Mouse (Mus musculus) layer of hippocampus, adult 2 months (tissue): Measurements from ENCODE around the gene Vkorc1l1. TPM values are rescaled to one million over a fixed set of nuclear protein-coding genes. Genes with fewer than 3 reads are reported as not detected.
A peak's percentile ranks its signal among the peaks of the same experiment; 100 is the strongest.

ENCODE experiments used
- DNase-seq, 2 experiments: peaks; one replicate each; pipeline ENCODE4 v3.0.0; 2022; ENCODE audit warnings: low spot score in 2 of 2
- H3K27ac ChIP-seq: fragments of 200-600 bp; 2 replicates; pipeline ENCODE4 v1.8.1; 2022
- H3K4me3 ChIP-seq: fragments of 200-600 bp; 2 replicates; pipeline ENCODE4 v1.8.1; 2022; ENCODE audit warnings: mild to moderate bottlenecking
- CTCF ChIP-seq: fragments of 200-600 bp; conservative IDR thresholded peaks from 2 replicates; pipeline ENCODE4 v1.8.1; 2022; ENCODE audit warnings: antibody characterized with exemption, mild to moderate bottlenecking, moderate library complexity
- total RNA-seq, 2 experiments: library from RNA; stranded (reverse); gene quantifications; 2 replicates each; pipeline ENCODE4 v1.2.3; 2021

Gene Vkorc1l1
- total RNA-seq, 2 experiments from 2014 or later, result 42.2 to 44.0 TPM

DNA sequence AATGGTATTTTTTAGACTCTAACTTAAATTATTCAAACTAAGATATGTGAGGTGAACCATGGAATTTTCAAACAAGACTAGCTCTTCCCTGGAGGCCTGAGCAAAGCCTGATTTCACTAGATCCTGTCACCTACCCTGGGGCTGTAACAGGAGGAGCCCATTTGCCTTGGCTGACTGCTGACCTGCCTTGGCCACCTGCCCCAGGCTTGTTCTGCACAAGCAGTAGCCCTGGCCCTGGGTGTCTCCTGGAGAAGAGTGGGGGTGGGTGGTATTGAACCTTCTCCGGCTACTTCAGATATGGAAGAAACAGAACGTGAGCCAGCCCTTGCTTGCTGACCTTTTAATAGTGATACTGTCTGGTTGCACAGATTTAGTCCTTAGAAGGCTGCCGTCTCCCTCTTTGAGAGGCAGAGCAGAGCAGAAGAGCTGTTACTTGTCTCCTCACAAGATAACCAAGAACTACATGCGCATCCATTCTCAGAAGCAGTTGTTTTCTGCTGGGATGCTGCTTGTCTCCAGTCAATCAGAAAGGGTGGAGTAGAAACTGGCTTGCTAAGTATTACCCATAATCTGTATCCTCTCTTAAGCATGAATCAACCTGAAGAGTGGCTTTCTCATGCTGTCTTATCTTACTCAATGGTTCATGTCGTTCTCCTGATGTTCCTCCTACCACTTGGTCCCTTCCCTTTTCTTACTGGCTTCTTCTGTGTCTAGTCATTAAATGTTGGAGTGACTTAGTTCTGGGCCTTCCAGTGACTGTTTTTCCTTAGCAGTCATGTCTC lies 12.9 kb downstream of the Vkorc1l1 start:
- TF ChIP-seq CTCF, result no peak
- H3K4me3 ChIP-seq, result no peak overlapping the region
- no peak for DNase-seq
- no peak overlapping the region for H3K27ac ChIP-seq

DNA sequence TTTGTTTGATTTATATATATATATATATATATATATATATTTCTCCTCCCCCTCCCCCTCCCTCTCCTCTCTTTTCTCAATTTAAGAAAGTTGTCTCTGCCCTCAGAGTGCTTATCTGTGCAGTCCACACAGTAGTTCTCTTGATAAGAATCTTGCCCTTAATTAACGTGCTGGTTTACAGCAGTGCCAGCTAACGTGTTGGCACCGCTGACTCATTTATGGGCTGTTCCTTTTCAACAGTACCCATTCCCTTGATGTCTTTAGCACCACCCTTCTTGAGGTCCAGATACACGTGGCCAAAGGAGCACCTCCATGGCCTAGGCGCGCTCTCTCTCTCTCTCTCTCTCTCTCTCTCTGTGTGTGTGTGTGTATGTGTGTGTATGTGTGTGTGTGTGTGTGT lies 14.0 kb downstream of the Vkorc1l1 start:
- H3K4me3 ChIP-seq, result no peak overlapping the region
- no peak for TF ChIP-seq CTCF
- H3K27ac ChIP-seq, result no peak overlapping the region
- DNase-seq, result no peak

DNA sequence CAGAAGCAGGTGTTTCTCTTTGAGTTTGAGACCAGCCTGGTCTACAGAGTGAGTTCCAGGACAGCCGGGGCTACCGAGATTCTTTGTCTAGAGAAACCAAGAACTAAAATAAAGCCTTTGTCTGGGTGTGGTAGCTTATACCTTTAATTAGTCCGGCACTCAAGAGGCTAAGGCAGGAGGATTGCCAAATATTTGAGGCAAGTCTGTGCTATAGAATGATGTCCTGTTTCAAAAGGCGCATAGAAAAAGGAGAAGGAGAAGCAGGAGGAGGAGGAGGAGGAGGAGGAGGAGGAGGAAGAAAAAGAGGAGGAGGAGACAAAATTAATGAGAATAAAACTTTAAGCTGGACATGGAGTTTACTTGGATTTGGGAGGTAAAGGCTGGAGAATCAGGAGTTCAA lies 21.5 kb downstream of the Vkorc1l1 start:
- TF ChIP-seq CTCF, result no peak
- no peak overlapping the region for H3K4me3 ChIP-seq
- no peak overlapping the region for H3K27ac ChIP-seq
- no peak for DNase-seq

DNA sequence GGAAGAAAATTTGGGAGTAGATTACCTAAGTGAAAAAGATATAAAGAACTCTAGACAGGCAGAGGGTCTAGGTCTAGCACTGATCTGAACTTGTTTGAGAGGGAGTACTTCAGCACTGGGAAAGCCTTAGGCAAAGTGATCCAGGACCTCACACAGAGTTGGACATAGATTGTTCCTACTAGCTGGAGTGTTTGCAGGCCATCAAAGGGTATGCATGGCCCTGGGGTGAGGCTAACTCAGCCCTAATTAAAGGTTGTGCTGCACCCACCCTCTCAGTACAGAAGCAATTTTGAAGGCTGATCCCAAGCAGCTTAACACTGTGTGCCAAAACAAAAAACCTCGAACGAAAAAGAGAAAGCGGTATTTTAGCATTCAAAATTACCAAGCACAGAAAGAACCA lies 24.7 kb downstream of the Vkorc1l1 start:
- TF ChIP-seq CTCF, result no peak
- no peak overlapping the region for H3K4me3 ChIP-seq
- DNase-seq, result no peak
- no peak overlapping the region for H3K27ac ChIP-seq

DNA sequence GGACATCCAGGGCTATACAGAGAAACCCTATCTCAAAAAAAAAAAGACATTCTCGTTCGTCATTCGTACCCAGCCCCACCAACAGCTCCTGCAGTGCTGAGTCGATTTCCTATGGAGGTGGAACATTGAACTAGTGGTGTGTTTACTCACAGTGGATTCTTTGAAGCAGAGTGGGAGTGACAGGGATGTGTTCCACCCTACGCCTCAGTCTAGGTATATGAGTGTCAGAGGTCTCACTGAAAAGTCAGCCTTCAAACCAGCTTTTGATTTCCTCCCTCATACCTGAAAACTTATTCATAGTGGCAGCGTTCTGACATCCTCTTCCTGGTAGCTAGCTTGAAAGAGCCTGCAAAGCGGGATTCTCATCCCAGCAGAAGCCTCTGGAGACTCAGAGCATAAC lies 26.6 kb downstream of the Vkorc1l1 start:
- no peak for DNase-seq
- H3K4me3 ChIP-seq, result no peak overlapping the region
- TF ChIP-seq CTCF, result no peak
- H3K27ac ChIP-seq, result no peak overlapping the region

DNA sequence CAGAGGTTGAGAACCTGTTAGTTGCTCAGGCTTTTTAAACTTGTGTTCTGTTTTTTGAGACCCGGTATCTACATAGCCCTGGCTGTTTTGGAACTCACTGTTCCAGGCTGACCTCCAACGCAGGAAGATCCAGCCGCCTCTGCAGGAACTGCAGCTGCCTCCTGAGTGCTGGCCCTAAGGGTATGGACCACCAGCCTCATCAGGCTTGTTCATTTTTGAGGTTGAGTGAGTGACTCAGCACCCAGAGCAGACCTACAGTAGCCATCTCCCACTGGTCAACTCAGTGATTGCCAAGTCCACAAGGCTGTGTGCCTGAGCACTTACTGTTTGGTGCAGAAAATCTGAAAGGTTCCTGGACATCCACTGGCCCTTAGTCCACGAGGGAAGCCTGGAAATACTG lies 29.7 kb downstream of the Vkorc1l1 start:
- DNase-seq, result no peak
- no peak overlapping the region for H3K27ac ChIP-seq
- no peak overlapping the region for H3K4me3 ChIP-seq
- no peak for TF ChIP-seq CTCF

DNA sequence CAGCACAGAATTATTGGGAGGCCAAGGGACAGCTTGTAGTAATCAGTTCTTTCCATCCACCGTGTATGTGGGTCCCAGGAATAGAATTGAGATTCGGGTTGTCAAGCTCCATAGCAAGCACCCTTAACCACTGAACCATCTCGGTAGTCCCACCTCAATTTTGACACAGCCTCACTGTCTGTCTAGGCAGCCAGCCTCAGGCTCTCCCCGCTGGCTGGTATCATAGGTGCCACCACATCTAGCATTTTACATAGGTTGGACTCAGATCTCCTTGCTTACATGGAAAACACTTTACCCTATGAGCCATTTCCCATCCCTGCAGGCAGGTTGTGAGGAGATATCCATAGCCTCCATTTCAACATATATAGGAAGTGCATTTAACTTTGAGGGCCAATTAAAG lies 32.6 kb downstream of the Vkorc1l1 start:
- no peak overlapping the region for H3K4me3 ChIP-seq
- DNase-seq, result no peak
- H3K27ac ChIP-seq, result no peak overlapping the region
- no peak for TF ChIP-seq CTCF

DNA sequence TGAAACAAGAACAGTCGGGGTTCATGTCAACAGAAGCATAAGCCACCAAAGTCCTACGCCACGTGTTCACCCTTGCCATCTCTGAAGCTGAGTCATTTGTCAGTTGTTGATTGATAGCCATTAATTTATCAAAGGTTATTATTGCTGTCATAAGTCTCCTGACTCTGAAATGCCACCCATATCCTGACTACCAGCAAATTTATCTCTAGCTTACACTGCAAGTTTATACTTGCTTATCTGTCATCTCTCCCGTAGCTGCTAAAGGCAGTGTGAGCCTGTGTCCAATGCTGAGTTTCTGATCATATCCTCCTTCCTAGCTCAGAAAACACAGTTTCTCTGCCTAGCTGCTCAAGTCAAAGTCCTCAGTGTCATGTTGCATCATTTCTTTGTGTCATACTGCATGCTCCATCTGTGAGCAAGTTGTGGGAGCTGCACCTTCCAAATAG lies 33.1 kb downstream of the Vkorc1l1 start:
- DNase-seq, result no peak
- Histone ChIP-seq H3K4me3 (no peak overlapping the region), H3K27ac (peak overlapping the region; percentile 14; the same call in 1 of the 2 replicates)
- TF ChIP-seq CTCF, result no peak

DNA sequence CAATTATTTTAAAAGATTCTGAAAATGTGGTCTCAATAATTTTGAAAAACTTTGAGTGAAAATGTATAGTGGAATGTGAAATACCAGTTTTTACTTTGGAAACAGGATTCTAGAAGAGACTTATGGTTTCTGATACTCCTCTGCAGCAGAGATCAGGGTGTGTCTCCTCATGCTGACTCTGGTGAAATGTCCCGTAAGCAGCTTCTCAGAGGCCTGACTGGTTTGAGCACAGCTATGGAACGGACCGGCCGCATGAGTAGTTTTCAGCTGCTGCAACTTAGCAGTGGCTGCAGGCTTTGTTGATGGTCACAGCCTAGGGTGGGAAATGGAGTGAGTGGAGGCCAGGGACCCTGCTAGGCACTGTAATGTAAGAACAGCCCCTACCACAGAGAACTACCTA lies 36.0 kb downstream of the Vkorc1l1 start:
- H3K27ac ChIP-seq, result no peak overlapping the region
- no peak for DNase-seq
- no peak overlapping the region for H3K4me3 ChIP-seq
- no peak for TF ChIP-seq CTCF

DNA sequence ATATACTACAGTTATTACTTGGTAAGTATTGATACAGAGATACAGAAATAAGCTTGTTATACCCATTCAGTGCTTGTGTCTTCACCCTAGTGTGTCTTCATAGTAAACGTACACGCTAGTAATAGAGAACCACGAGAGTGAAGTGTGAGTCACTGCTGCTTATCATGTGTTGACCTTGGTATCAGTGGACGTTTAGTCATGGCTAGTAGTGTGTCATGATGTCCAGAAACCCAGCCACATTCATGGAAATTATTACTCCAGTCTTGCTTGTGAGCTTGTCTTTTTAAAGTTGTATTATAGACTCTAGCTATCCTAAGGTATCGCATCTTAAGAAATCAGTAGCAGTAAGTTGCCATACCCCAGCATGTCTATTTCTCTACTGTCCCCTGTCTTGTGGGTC lies 36.8 kb downstream of the Vkorc1l1 start:
- no peak for TF ChIP-seq CTCF
- Histone ChIP-seq H3K27ac (no peak overlapping the region), H3K4me3 (no peak overlapping the region)
- DNase-seq, result no peak

DNA sequence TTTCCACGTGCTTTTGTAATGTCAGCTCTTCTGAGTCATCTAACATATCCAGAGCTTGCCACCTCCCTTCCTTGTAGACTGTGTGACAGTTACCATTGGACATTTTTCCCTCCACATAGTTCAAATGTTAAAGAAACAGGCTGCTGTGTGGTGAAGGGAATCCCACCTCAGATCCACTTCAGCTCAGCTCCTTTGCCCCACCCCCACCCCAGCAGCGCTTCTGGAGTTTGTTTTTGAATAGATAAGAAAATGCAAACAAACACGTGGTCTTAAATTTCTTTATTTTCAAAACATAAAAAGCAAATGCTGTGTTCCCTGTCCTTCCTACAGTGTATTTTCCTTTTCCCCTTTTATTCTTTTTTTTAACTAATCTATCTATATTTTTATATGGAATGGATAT lies 38.4 kb downstream of the Vkorc1l1 start:
- Histone ChIP-seq H3K27ac (no peak overlapping the region), H3K4me3 (no peak overlapping the region)
- TF ChIP-seq CTCF, result no peak
- DNase-seq, result no peak

DNA sequence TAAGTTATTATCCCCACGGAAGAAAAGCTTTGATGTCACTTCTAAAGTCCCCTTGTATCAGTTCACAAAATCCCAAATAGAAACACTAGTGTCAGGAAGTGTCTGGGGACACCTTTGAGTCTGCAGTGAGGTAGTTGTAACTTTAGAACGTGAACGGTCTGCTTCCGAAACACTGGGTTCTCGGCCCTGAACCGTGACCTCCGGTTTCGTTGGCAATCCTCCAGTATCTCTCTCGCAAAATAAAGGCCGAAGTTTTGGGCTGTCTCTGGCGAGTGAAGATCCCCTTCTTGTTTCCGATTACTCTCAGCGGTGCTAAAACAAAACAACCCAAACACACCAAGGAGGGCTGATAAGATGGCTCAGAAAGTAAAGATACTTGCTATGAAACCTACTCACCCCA lies 47.6 kb downstream of the Vkorc1l1 start:
- TF ChIP-seq CTCF, result no peak
- Histone ChIP-seq H3K27ac (no peak overlapping the region), H3K4me3 (no peak overlapping the region)
- no peak for DNase-seq

DNA sequence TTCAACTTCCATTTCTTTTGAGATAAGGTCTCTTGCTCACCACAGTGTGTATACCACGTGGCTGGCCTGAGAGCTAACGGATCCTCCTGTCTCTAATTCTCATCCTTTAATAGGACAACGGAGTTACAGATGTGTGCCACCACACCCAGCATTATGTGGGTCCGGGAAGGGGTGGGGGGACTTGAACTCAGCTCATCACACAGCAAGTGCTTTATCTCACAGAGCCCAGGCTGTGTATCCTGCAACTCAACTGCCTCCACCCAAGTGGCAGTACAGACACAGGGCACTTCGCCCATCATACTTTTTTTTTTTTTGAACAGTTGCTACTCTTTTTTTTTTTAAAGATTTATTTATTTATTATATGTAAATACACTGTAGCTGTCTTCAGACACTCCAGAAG lies 50.1 kb downstream of the Vkorc1l1 start:
- no peak overlapping the region for H3K4me3 ChIP-seq
- no peak for DNase-seq
- H3K27ac ChIP-seq, result no peak overlapping the region
- no peak for TF ChIP-seq CTCF

DNA sequence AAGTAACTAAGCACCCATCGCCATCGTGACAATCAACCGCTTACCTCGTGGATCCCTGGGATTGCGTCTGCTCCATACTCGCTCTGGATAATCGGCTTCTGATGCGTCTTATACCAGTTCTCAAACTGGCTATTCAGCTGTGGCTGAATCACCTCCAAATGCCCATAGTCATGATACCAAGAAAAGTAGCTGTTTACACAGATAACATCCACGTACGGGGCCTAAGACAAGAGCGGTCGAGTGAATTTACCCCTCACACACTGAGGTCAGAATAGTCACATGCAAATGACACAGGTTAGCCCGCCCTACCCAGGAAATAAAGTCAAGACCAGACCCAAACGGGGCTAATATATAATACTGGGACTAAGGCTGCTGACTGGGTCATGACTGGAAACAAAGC lies 51.6 kb downstream of the Vkorc1l1 start:
- Histone ChIP-seq H3K4me3 (no peak overlapping the region), H3K27ac (no peak overlapping the region)
- no peak for DNase-seq
- no peak for TF ChIP-seq CTCF
